Mouse (Mus musculus): ENCODE data around the gene Slc20a1. TPM values are rescaled to one million over a fixed set of nuclear protein-coding genes. Genes with fewer than 3 reads are reported as not detected.

Slc20a1 gene
- total RNA-seq (2021), result 10 to 100 TPM; 10.5 to 23.9 TPM
- long read RNA-seq, experiment 1, partial matches to known transcripts, result 4 of 12 reads
- long read RNA-seq, experiment 1, other reads (novel, unspliced or antisense), result 6 of 12 reads
- long read RNA-seq, experiment 2, partial matches to known transcripts, result 2 of 5 reads
- long read RNA-seq, experiment 2, other reads (novel, unspliced or antisense), result 2 of 5 reads

DNA sequence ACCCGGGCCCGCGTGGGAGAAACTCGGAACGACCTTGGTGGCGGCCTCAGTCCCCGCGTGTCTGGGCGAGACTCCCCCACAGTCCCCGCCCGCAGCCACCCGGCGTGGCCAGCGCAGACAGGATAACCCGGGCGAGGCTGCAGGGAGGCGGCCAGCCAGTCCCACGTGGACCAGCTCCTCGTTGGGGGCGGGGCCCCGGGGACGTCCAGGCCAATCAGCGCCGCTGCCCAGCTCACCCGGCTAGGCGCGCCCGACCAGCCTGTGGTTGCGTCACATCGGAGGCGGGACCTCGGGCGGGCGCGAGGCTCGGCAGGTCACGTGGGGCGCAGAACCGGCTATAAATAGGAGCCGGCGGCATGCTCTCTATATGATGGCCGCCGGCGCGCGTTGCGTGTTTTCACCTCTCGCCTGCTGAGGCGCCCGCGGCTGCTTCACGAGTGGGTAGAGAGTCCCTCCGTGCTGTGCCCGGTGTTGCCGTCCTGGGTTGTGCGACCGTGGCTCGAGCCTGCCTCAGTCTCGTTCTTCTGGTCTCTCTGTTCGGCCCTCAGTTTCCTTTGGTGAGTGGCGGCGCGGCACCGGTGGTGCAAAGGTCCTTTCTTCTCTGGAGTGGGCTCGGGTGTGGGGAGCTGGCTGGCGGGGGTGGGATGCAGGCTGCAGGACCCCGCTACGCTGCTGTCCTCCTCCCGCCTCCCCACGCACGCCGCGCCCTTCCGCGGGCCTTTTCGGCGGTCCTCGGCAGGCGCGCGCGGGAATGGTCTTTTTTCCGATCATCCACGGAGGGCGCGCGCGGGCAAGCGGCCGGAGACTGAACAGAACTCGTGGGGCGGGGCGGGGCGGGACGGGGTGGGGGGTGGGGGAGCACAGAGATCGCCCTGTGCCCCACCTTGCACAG, at the start of gene Slc20a1:
TSS of gene Slc20a1 (plus strand) at position 329 of the 892 bp plus-strand sequence.
- intact Hi-C loops (cut with DNase I), result loop anchor here (5.0 to 10.0 kb wide), 3 partner anchors 44 to 254 kb away; partner anchors contain the start of genes Chchd5 and Zc3h8
- peak within 1 kb of the TSS; percentile 97 for H3K4me3 ChIP-seq
- DNase-seq, result peak; percentile 100
- H3K27ac ChIP-seq, result peak within 1 kb of the TSS; percentile 98
- no peak for TF ChIP-seq CTCF (IDR thresholded peaks at IDR 0.05)

DNA sequence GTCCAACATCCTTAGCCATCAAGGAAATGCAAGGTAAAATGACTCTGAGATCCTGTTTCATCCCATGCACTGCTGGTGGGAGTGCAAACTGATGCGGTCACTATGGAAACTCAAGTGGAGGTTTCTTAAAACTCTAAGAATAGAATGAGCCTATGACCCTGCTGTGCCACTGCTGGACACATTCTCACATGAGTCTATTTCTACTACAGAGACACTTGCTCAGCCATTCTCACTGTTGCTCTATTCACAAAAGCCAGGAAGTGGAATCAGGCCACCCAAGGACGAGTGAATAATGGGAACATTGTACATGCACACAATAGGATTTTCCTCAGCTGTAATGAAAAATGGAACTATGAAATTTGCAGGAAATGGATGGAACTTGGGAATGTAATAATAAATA, 49.7 kb upstream of the Slc20a1 start:
- H3K4me3 ChIP-seq, result no peak overlapping the region
- no peak for DNase-seq
- no peak for TF ChIP-seq CTCF (IDR thresholded peaks at IDR 0.05)
- H3K27ac ChIP-seq, result no peak overlapping the region
- intact Hi-C loops (cut with DNase I), result no loop called here

- no peak overlapping the region for H3K27ac ChIP-seq
- intact Hi-C loops (cut with DNase I), result no loop called here
- no peak for TF ChIP-seq CTCF (IDR thresholded peaks at IDR 0.05)
- no peak overlapping the region for H3K4me3 ChIP-seq
- no peak for DNase-seq
These were observed 48.2 kb upstream of the Slc20a1 start for GRCm38 (mm10) chr2:129150386-129150785.

GRCm38 (mm10) chr2:129151111-129151510, 47.5 kb upstream of the Slc20a1 start:
- DNase-seq, result no peak
- intact Hi-C loops (cut with DNase I), result no loop called here
- Histone ChIP-seq H3K4me3 (no peak overlapping the region), H3K27ac (no peak overlapping the region)
- TF ChIP-seq CTCF (IDR thresholded peaks at IDR 0.05), result no peak

DNA sequence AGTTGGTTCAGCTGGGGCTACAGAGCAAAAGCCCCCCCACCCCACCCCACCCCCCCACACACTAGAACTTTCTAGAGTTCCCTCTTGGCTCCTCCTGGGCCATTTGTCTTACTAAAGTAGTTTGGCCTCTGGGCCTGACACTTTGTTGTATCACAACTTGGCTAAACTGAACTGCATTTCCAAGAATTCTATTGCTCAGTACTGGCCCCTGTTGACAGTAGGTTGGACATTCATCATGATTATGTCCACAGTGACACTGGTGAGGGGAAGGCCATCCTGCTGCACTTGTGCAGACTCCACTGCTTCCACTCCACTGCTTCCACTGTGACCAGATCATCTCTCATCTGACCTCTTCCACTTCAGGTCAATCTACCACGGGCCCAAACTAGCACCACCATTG, 45.8 kb upstream of the Slc20a1 start:
- intact Hi-C loops (cut with DNase I), result no loop called here
- Histone ChIP-seq H3K4me3 (no peak overlapping the region), H3K27ac (no peak overlapping the region)
- DNase-seq, result no peak
- no peak for TF ChIP-seq CTCF (IDR thresholded peaks at IDR 0.05)

DNA sequence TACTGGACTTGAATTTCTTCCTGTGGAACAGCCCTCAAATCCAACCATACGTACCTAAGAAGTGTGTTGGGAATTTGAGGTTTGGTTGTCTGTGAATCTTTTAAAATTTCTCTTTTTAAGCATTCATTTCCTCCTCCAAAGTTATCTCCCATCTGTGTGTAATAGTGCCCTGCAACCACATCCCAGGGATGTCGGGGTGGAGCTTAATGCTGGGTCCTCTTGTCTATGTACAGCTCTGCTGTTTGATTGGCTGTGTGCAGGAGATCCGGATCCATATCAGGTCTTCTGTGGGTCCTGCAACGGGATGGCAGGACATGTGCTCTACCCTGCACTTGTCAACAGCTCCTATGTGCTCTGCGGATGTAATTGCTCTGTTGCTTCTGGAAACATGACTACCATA, 33.7 kb upstream of the Slc20a1 start:
- no peak for TF ChIP-seq CTCF (IDR thresholded peaks at IDR 0.05)
- DNase-seq, result no peak
- intact Hi-C loops (cut with DNase I), result no loop called here
- Histone ChIP-seq H3K4me3 (no peak overlapping the region), H3K27ac (no peak overlapping the region)

DNA sequence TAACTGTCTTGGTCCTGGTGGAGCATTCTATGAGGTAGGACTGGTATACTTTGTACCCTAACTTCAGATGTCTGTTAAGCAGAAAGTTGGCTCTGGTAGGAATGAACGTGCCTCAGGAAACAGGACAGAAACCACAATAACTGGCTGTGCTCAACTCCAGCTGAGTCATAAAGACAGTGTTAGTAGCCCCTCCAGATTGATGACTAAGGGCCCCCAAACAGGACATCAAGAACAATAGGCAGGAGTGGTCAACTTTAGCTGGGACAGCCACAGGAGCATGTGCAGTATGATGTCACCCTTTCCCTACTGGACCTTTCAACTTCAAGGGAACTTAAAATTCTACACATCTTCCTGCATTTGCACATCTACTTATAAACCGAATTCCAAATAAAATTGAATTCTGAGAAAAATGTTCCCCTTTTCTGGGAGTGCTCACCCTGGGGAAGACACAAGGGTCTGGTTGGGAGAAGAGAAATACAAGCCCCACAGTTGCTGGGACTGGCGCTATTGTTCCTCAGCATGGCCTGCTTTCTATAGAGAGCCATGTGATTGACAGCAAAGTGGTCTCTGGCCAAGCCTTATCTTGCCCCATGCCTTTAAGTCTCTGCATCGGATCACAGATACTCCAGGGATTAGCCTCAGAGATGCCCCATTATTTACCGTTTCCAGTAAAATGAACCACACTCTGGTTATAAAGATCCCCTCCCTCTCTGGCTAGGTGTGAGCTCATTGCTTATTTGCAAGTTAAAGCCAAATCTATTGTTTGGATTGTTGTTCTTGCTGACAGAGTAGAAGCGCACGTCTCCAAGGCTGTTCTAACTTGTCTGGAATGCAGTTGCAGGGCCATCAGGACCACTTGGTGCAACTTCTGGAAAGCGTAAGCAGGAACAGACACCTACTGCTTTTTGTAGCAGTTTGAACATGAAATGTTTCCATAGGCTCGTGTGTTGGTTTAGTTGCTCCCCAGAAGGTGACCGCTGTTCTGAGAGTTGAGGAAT, 31.8 kb upstream of the Slc20a1 start:
- no peak for DNase-seq
- intact Hi-C loops (cut with DNase I), result no loop called here
- Histone ChIP-seq H3K4me3 (no peak overlapping the region), H3K27ac (no peak overlapping the region)
- no peak for TF ChIP-seq CTCF (IDR thresholded peaks at IDR 0.05)

DNA sequence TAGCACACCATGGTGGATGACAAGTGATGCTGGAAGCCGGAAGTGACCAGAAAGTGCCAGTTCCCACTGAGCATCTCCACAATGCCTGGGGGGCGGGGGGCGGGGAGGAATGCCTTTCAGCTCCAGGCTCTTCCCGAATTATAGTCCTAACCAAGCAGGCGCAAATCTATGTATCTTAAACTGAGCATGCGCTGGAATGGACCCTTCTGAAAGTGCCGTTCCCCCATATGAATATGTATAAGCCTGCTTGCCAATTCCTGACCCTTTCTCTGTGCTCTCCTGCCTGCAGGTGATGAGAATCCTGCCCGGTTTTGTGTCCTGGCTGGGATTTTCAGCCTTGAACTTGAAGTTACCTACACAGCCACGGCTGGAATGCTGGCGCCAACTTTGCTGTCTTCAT, 25.2 kb upstream of the Slc20a1 start:
- intact Hi-C loops (cut with DNase I), result no loop called here
- no peak overlapping the region for H3K4me3 ChIP-seq
- DNase-seq, result no peak
- no peak overlapping the region for H3K27ac ChIP-seq
- TF ChIP-seq CTCF (IDR thresholded peaks at IDR 0.05), result no peak

DNA sequence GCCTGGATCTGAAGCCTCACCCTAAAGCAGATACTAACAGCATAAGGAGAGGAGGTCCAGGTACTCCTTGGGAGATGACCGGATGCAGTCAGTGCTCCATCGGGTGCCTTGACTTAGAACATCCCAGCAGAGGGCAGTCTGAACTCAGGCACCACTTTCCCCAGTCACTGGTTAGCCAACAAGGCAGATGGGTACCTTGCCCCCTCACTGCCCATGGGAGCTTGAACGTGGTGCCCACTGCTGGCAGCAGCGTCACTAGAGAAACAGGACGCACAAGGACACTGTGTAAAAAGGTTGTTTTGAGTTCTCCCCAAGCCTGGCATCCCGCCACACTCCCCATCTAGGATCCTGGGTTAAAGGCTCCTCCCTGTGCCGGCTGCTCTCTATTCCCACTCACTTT, 24.1 kb upstream of the Slc20a1 start:
- peak; percentile 77 for TF ChIP-seq CTCF (IDR thresholded peaks at IDR 0.05)
- Histone ChIP-seq H3K4me3 (no peak overlapping the region), H3K27ac (no peak overlapping the region)
- intact Hi-C loops (cut with DNase I), result loop anchor here (1.0 kb wide), 1 partner anchor 84 kb away; no protein-coding TSS in a partner anchor
- peak; percentile 64 for DNase-seq

DNA sequence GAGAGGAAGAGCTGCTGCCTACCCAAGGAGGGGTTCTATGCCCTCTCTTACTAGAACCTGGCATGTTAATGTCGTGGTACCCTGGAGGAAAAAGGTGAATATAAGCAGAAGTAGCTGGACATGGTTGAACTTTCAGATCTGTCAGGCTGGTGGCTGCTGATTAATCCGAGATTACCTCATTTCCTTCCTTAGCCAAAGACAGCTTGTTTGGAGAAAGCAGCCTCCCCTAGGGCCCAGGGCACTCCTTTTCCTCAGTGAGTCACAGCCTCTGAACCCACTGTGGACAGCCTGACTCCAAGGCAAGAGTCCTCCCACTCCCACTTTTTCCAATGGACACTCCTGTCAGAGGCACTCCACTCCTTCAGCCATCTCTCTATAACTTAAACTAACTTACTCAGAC, 22.9 kb upstream of the Slc20a1 start:
- Histone ChIP-seq H3K4me3 (no peak overlapping the region), H3K27ac (no peak overlapping the region)
- intact Hi-C loops (cut with DNase I), result no loop called here
- TF ChIP-seq CTCF (IDR thresholded peaks at IDR 0.05), result no peak
- no peak for DNase-seq

DNA sequence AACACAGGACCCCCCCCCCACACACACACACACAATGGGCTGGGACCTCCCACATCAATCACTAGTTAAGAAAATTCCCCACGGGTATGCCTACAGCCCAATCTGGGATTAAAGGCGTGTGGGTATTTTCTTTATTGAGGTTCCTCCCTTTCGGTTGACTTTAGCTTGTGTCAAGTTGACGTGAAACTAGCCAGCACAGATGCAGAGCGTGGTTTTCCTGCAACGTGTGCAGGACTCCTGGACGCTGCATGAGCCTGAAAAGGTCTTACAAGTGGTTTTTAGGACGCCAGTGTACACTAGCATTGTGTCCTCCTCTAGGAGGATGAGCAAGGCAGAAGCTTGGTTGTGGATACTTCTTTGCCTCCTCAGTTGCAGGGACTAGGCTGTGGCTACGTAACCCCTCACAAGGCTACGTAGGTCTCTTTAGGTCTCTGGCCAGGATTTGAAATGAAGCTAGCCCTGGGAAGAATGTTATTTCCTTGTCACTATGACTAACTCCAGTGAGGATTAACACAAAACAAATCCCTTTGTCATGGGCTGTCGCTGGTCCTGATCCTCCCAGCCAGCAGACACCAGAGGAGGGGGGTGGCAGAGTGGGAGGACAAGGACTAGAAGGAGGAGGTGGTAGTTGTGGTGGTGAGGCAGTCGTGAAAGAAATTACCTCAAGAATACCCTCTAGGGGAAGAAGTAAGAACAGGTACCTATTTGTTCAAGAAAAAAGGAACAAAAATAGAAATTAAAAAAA, 21.7 kb upstream of the Slc20a1 start:
- intact Hi-C loops (cut with DNase I), result no loop called here
- DNase-seq, result no peak
- H3K4me3 ChIP-seq, result no peak overlapping the region
- TF ChIP-seq CTCF (IDR thresholded peaks at IDR 0.05), result no peak
- H3K27ac ChIP-seq, result no peak overlapping the region

GRCm38 (mm10) chr2:129177661-129178060, 20.9 kb upstream of the Slc20a1 start:
- H3K27ac ChIP-seq, result no peak overlapping the region
- no peak overlapping the region for H3K4me3 ChIP-seq
- no peak for DNase-seq
- TF ChIP-seq CTCF (IDR thresholded peaks at IDR 0.05), result no peak
- intact Hi-C loops (cut with DNase I), result no loop called here

Measured in gastrocnemius, adult 2 months (tissue).